In genomic region chr5:87809253-87809652, GRCm38 (mm10) we compare ENCODE assay signal across 25 mouse cellular contexts. TPM values are rescaled to one million over a fixed set of nuclear protein-coding genes. Genes with fewer than 3 reads are reported as not detected.
DNase-seq lines count a peak whose midpoint lies in the region; ATAC-seq and TF ChIP-seq lines count a peak whose summit lies in the region.
"Had no signal": no experiment of that assay in that cellular context is flagged by ENCODE, and none has a peak within 500 bp of the region (broad histone marks: within the 10 kb centered on the region; RNA-seq: fewer than 3 reads in every experiment).

No protein-coding gene starts in this region.

- no peak for ATAC-seq in liver, embryonic 11.5 days (replicated peaks; ENCODE audit: low FRiP score)
- ATAC-seq: activated CD4-positive, CD25-positive, alpha-beta regulatory T cell, adult 4 months; forebrain, embryonic 14.5 days; inflammation-experienced regulatory T-cells, adult 6 months had no signal

- H3K27me3 ChIP-seq in liver, adult 2 months (ENCODE audit: control insufficient read depth, insufficient read depth, low read length), result no peaks in the 10 kb centered on the region
- H3K27me3 ChIP-seq in liver, embryonic 11.5 days (replicated peaks; ENCODE audit: control insufficient read depth, insufficient read depth, low read length), result no peaks in the 10 kb centered on the region
- H3K27me3 ChIP-seq: hindbrain, embryonic 15.5 days had no signal

- no peaks in the 10 kb centered on the region for H3K9me3 ChIP-seq in liver, embryonic 11.5 days (ENCODE audit: control insufficient read depth, low read length)
- H3K9me3 ChIP-seq: embryonic facial prominence, embryonic 10.5 days; hindbrain, embryonic 10.5 days; hindbrain, embryonic 15.5 days had no signal

- DNase-seq in liver, adult 2 months (ENCODE audit: extremely low read depth, low read depth, low spot score), result peak; percentile 1
- DNase-seq in liver, embryonic 11.5 days (ENCODE audit: low spot score), result no peak
- peak; percentile 19 for DNase-seq in ES-CJ7 (ENCODE audit: low read depth, low spot score)
- DNase-seq in brain, embryonic 14.5 days (ENCODE audit: low read depth), result peak; percentile 1
- DNase-seq in adrenal gland, postnatal 25 days, result no peak
- no peak for DNase-seq in heart, postnatal 10 days
- DNase-seq: adrenal gland, postnatal 14 days; cerebellum, adult 2 months; cerebellum, postnatal 10 days; gastrocnemius, postnatal 36 days; heart, adult 11 months; heart, postnatal 14 days; kidney, adult 18-20 months had no signal

- intact Hi-C loops in heart, postnatal 10 days (cut with DNase I), result no loop called here

- H3K4me3 ChIP-seq in liver, adult 2 months (ENCODE audit: insufficient read depth, low read depth, low read length), result no peak overlapping the region
- H3K4me3 ChIP-seq in liver, embryonic 11.5 days (ENCODE audit: low read depth, low read length), result no peak overlapping the region
- H3K4me3 ChIP-seq: embryonic facial prominence, embryonic 10.5 days; hindbrain, embryonic 10.5 days; hindbrain, embryonic 15.5 days had no signal

- H3K27ac ChIP-seq in liver, adult 2 months (replicated peaks; ENCODE audit: insufficient read depth, low read depth, low read length), result no peak overlapping the region
- no peak overlapping the region for H3K27ac ChIP-seq in liver, embryonic 11.5 days (ENCODE audit: low read depth, low read length)
- H3K27ac ChIP-seq: embryonic facial prominence, embryonic 10.5 days; hindbrain, embryonic 10.5 days; hindbrain, embryonic 15.5 days had no signal

- no peak overlapping the region for H3K9ac ChIP-seq in liver, adult 2 months (ENCODE audit: low read depth, low read length)
- no peak overlapping the region for H3K9ac ChIP-seq in liver, embryonic 11.5 days (ENCODE audit: low read depth, low read length)
- H3K9ac ChIP-seq: hindbrain, embryonic 15.5 days had no signal

- 55% methylated on average over 2 of the region's 2 CpGs for WGBS in liver, adult 2 months
- WGBS in liver, embryonic 11.5 days, result 50% methylated on average over 2 of the region's 2 CpGs

- no peaks in the 10 kb centered on the region for H3K4me1 ChIP-seq in liver, adult 2 months (ENCODE audit: control insufficient read depth, insufficient read depth, low read length)
- no peaks in the 10 kb centered on the region for H3K4me1 ChIP-seq in liver, embryonic 11.5 days (replicated peaks; ENCODE audit: control insufficient read depth, insufficient read depth, low read length)
- H3K4me1 ChIP-seq: embryonic facial prominence, embryonic 10.5 days; hindbrain, embryonic 10.5 days; hindbrain, embryonic 15.5 days had no signal

- no peak for TF ChIP-seq CTCF in liver, adult 2 months (IDR thresholded peaks at IDR 0.05; ENCODE audit: low read depth, low read length)
- 0 out of 2 replicates have a peak, but pooled peaks have one; percentile 3 for TF ChIP-seq CTCF in brain, embryonic 14.5 days (IDR thresholded peaks at IDR 0.05; ENCODE audit: borderline replicate concordance, extremely low read depth, insufficient read depth, insufficient read length)

- no peak overlapping the region for H3K4me2 ChIP-seq in liver, embryonic 11.5 days
- H3K4me2 ChIP-seq: hindbrain, embryonic 15.5 days had no signal

- no peaks in the 10 kb centered on the region for H3K79me2 ChIP-seq in liver, adult 2 months (ENCODE audit: control insufficient read depth, insufficient read depth, low read length)

- H3K36me3 ChIP-seq in liver, adult 2 months (ENCODE audit: control insufficient read depth, insufficient read depth, low read length), result no peaks in the 10 kb centered on the region
- no peaks in the 10 kb centered on the region for H3K36me3 ChIP-seq in liver, embryonic 11.5 days (ENCODE audit: control insufficient read depth, insufficient read depth, low read length)
- H3K36me3 ChIP-seq: embryonic facial prominence, embryonic 10.5 days; hindbrain, embryonic 10.5 days; hindbrain, embryonic 15.5 days had no signal

- TF ChIP-seq POLR2A in liver, adult 2 months (IDR thresholded peaks at IDR 0.05; ENCODE audit: extremely low read depth, insufficient read depth, low read length), result no peak
- TF ChIP-seq POLR2A in brain, embryonic 14.5 days (IDR thresholded peaks at IDR 0.05; ENCODE audit: borderline replicate concordance, extremely low read depth, insufficient read depth, insufficient read length, poor library complexity, severe bottlenecking), result no peak

RNA-seq across cellular contexts. Expression of gene Csn1s2b, which starts 1.4 kb away (rescaled TPM):
- not detected in 2 replicates for total RNA-seq in liver, adult 2 months (2014; rRNA removed)
- polyA plus RNA-seq in liver, adult 2 months (2012; rRNA removed), result not detected in 2 replicates
- not detected in 2 replicates for polyA plus RNA-seq in liver, embryonic 11.5 days (2014; fragmentation: Nextera tagmentation; extraction: Ambion mirVana)
- not detected in 2 replicates for polyA plus RNA-seq in brain, embryonic 14.5 days (2012; rRNA removed)
- not detected in 2 replicates for total RNA-seq in adrenal gland, postnatal 25 days (2021)
- not detected for total RNA-seq in heart, postnatal 10 days (2021)
- total RNA-seq: adrenal gland, adult 18-20 months; adrenal gland, postnatal 14 days; ES-E14; gastrocnemius, adult 8-10 months; gastrocnemius, postnatal 36 days; heart, postnatal 14 days had no signal
- polyA plus RNA-seq: C2C12; cerebellum, adult 2 months; embryonic facial prominence, embryonic 10.5 days; forebrain, embryonic 14.5 days; heart, embryonic 14.5 days; hindbrain, embryonic 10.5 days; hindbrain, embryonic 15.5 days had no signal

RNA-seq across cellular contexts. Expression of gene Prr27, which starts 16.2 kb away (rescaled TPM):
- not detected in 2 replicates for total RNA-seq in liver, adult 2 months (2014; rRNA removed)
- not detected in 2 replicates for polyA plus RNA-seq in liver, adult 2 months (2012; rRNA removed)
- not detected in 2 replicates for polyA plus RNA-seq in liver, embryonic 11.5 days (2014; fragmentation: Nextera tagmentation; extraction: Ambion mirVana)
- polyA plus RNA-seq in brain, embryonic 14.5 days (2012; rRNA removed), result not detected in 2 replicates
- total RNA-seq in adrenal gland, postnatal 25 days (2021), result not detected in 2 replicates
- total RNA-seq in heart, postnatal 10 days (2021), result not detected
- total RNA-seq: adrenal gland, adult 18-20 months; adrenal gland, postnatal 14 days; ES-E14; gastrocnemius, adult 8-10 months; gastrocnemius, postnatal 36 days; heart, postnatal 14 days had no signal
- polyA plus RNA-seq: activated CD4-positive, CD25-positive, alpha-beta regulatory T cell, adult 4 months; C2C12; cerebellum, adult 2 months; embryonic facial prominence, embryonic 10.5 days; embryonic facial prominence, embryonic 14.5 days; forebrain, embryonic 14.5 days; heart, embryonic 14.5 days; hindbrain, embryonic 10.5 days; hindbrain, embryonic 15.5 days; inflammation-experienced regulatory T-cells, adult 6 months had no signal

RNA-seq across cellular contexts. Expression of gene Csn1s2a, which starts 34.9 kb away (rescaled TPM):
- total RNA-seq in liver, adult 2 months (2014; rRNA removed), result not detected in 2 replicates
- polyA plus RNA-seq in liver, adult 2 months (2012; rRNA removed), result not detected in 2 replicates
- polyA plus RNA-seq in liver, embryonic 11.5 days (2014; fragmentation: Nextera tagmentation; extraction: Ambion mirVana), result not detected in 2 replicates
- polyA plus RNA-seq in brain, embryonic 14.5 days (2012; rRNA removed), result not detected in 2 replicates
- not detected in 2 replicates for total RNA-seq in adrenal gland, postnatal 25 days (2021)
- total RNA-seq in heart, postnatal 10 days (2021), result not detected
- total RNA-seq: adrenal gland, adult 18-20 months; adrenal gland, postnatal 14 days; ES-E14; gastrocnemius, adult 8-10 months; gastrocnemius, postnatal 36 days; heart, postnatal 14 days had no signal
- polyA plus RNA-seq: activated CD4-positive, CD25-positive, alpha-beta regulatory T cell, adult 4 months; C2C12; cerebellum, adult 2 months; embryonic facial prominence, embryonic 10.5 days; embryonic facial prominence, embryonic 14.5 days; forebrain, embryonic 14.5 days; heart, embryonic 14.5 days; hindbrain, embryonic 10.5 days; hindbrain, embryonic 15.5 days; inflammation-experienced regulatory T-cells, adult 6 months had no signal

Comparison
In these comparisons a context has a peak if more than half of its experiments do, and no peak if none do; other contexts are left out.
1. DNase-seq: peak in liver, adult 2 months (single experiment), ES-CJ7 (single experiment) and brain, embryonic 14.5 days (single experiment); none in liver, embryonic 11.5 days (single experiment), adrenal gland, postnatal 25 days (single experiment) and heart, postnatal 10 days (0 of 2).